Mouse (Mus musculus): ENCODE results near the gene Net1.

GRCm38 (mm10) chr13:3886663-3887062 lies 31.4 kb downstream of the Net1 start:
- TF ChIP-seq CTCF (IDR thresholded peaks at IDR 0.05; ENCODE audit: low read depth) (no peak), EP300 (IDR thresholded peaks at IDR 0.05; ENCODE audit: low read depth) (no peak)

Measured in liver, postnatal 0 days (tissue).